23 mouse cellular contexts compared by ENCODE assay signal in genomic region chr11:68672270-68672970, GRCm38 (mm10). TPM values are rescaled to one million over a fixed set of nuclear protein-coding genes. Genes with fewer than 3 reads are reported as not detected.
A peak's percentile ranks its signal among the peaks of the same experiment; 100 is the strongest.
DNase-seq lines count a peak whose midpoint lies in the region; ATAC-seq and TF ChIP-seq lines count a peak whose summit lies in the region.
"Had no signal": no experiment of that assay in that cellular context is flagged by ENCODE, and none has a peak within 500 bp of the region (broad histone marks: within the 10 kb centered on the region; RNA-seq: fewer than 3 reads in every experiment).

No protein-coding gene starts in this region.

- no peak overlapping the region for H3K4me2 ChIP-seq in lung, embryonic 14.5 days
- H3K4me2 ChIP-seq: embryonic facial prominence, embryonic 15.5 days; forebrain, embryonic 15.5 days; heart, embryonic 15.5 days; hindbrain, embryonic 15.5 days; liver, embryonic 11.5 days; midbrain, embryonic 13.5 days had no signal

- TF ChIP-seq CTCF in lung, embryonic 14.5 days (IDR thresholded peaks at IDR 0.05; ENCODE audit: low read depth): no peak

- no peaks in the 10 kb centered on the region; the same call in 1 of the 2 replicates for H3K4me1 ChIP-seq in lung, embryonic 14.5 days (ENCODE audit: insufficient read depth)
- H3K4me1 ChIP-seq: forebrain, embryonic 15.5 days; hindbrain, embryonic 15.5 days; megakaryocyte, embryonic 14.5 days; midbrain, embryonic 13.5 days had no signal

- ATAC-seq in lung, embryonic 14.5 days (ENCODE audit: insufficient read depth): no peak
- ATAC-seq: forebrain, embryonic 15.5 days; liver, postnatal 0 days; midbrain, embryonic 13.5 days had no signal

- H3K27me3 ChIP-seq in lung, embryonic 14.5 days (ENCODE audit: insufficient read depth, low read length): no peaks in the 10 kb centered on the region
- H3K27me3 ChIP-seq: embryonic facial prominence, embryonic 15.5 days; forebrain, embryonic 15.5 days; heart, embryonic 15.5 days; hindbrain, embryonic 15.5 days; midbrain, embryonic 13.5 days had no signal

- H3K36me3 ChIP-seq in lung, embryonic 14.5 days (ENCODE audit: insufficient read depth): no peaks in the 10 kb centered on the region
- H3K36me3 ChIP-seq: embryonic facial prominence, embryonic 15.5 days; forebrain, embryonic 15.5 days; heart, embryonic 15.5 days; hindbrain, embryonic 15.5 days; limb, embryonic 10.5 days; midbrain, embryonic 13.5 days had no signal

- peak; percentile 58 for DNase-seq in adrenal gland, adult 2 months
- no peak for DNase-seq in adrenal gland, postnatal 25 days
- peak; percentile 64 for DNase-seq in lung, embryonic 14.5 days
- DNase-seq in lung, postnatal 4 days: no peak
- DNase-seq in adrenal gland, postnatal 10 days: peak; percentile 44
- peak; percentile 85 for DNase-seq in lung, postnatal 36 days
- DNase-seq in layer of hippocampus, adult 8-10 months (ENCODE audit: low spot score in 2 of 2): no peak
- no peak for DNase-seq in cerebellum, postnatal 4 days (ENCODE audit: low spot score in 2 of 2)
- DNase-seq: cerebellum, adult 8-10 months; cerebellum, postnatal 36 days; heart, postnatal 4 days; kidney, adult 2 months; kidney, postnatal 10 days; liver, postnatal 0 days; thymus, adult 18-20 months had no signal

- H3K27ac ChIP-seq in lung, embryonic 14.5 days (ENCODE audit: low read depth): no peak overlapping the region
- H3K27ac ChIP-seq: embryonic facial prominence, embryonic 15.5 days; forebrain, embryonic 15.5 days; heart, embryonic 15.5 days; hindbrain, embryonic 15.5 days; limb, embryonic 10.5 days; midbrain, embryonic 13.5 days had no signal

- H3K9me3 ChIP-seq in lung, embryonic 14.5 days (ENCODE audit: low read depth, low read length): peaks cover 3% of the 10 kb centered on the region; the same call in 1 of the 2 replicates
- H3K9me3 ChIP-seq: forebrain, embryonic 15.5 days; heart, embryonic 15.5 days; limb, embryonic 10.5 days; midbrain, embryonic 13.5 days had no signal

- WGBS in lung, embryonic 14.5 days: 62% methylated on average over 5 of the region's 5 CpGs

- no peak overlapping the region for H3K9ac ChIP-seq in lung, embryonic 14.5 days
- H3K9ac ChIP-seq: embryonic facial prominence, embryonic 15.5 days; forebrain, embryonic 15.5 days; heart, embryonic 15.5 days; hindbrain, embryonic 15.5 days; liver, postnatal 0 days; midbrain, embryonic 13.5 days had no signal

- no peak overlapping the region for H3K4me3 ChIP-seq in lung, embryonic 14.5 days (ENCODE audit: low read depth, low read length)
- H3K4me3 ChIP-seq: embryonic facial prominence, embryonic 15.5 days; forebrain, embryonic 15.5 days; heart, embryonic 15.5 days; hindbrain, embryonic 15.5 days; limb, embryonic 10.5 days; megakaryocyte, embryonic 14.5 days; midbrain, embryonic 13.5 days had no signal

RNA-seq across cellular contexts. Expression of gene Myh10, which starts 18.9 kb away (rescaled TPM):
- 10 to 100 TPM; 31.8 to 43.8 TPM for total RNA-seq in adrenal gland, adult 2 months (2021)
- 9.4 and 10.1 TPM in 2 replicates for polyA plus RNA-seq in adrenal gland, adult 2 months (2012; rRNA removed)
- total RNA-seq in adrenal gland, postnatal 25 days (2021): 31.8 and 32.4 TPM in 2 replicates
- 168 and 179 TPM in 2 replicates for polyA plus RNA-seq in lung, embryonic 14.5 days (2014; fragmentation: Nextera tagmentation; extraction: Ambion mirVana)
- total RNA-seq in adrenal gland, postnatal 10 days (2021): 10 to 100 TPM; 38.9 to 48.6 TPM
- total RNA-seq in layer of hippocampus, adult 8-10 months (2022): 100 to 1,000 TPM; 139 to 165 (median 152) TPM

Comparison
In these comparisons a context has a peak if more than half of its experiments do, and no peak if none do; other contexts are left out.
1. DNase-seq: peak in adrenal gland, adult 2 months (single experiment), lung, embryonic 14.5 days (single experiment), adrenal gland, postnatal 10 days (single experiment) and lung, postnatal 36 days (single experiment); none in adrenal gland, postnatal 25 days (single experiment), lung, postnatal 4 days (0 of 2), layer of hippocampus, adult 8-10 months (0 of 2) and cerebellum, postnatal 4 days (0 of 2).